Mouse (Mus musculus) embryonic facial prominence, embryonic 12.5 days (tissue): ENCODE data around the gene Ocm. TPM values are rescaled to one million over a fixed set of nuclear protein-coding genes. Genes with fewer than 3 reads are reported as not detected.

Experiments used
- ATAC-seq: fragments of 200-750 bp; cut with Nextera tagmentation; 2 replicates; pipeline ENCODE4 v1.8.0; 2017; ENCODE audit not compliant: insufficient number of reproducible peaks, insufficient read depth, low FRiP score, low TSS enrichment
- H3K27ac ChIP-seq: fragments of 300-500 bp; sonication (generic); 2 replicates; pipeline ENCODE4 v1.5.1; 2016; ENCODE audit warnings: mild to moderate bottlenecking
- H3K27me3 ChIP-seq: fragments of 300-500 bp; sonication (generic); 2 replicates; pipeline ENCODE4 v1.6.1; 2016; ENCODE audit warnings: mild to moderate bottlenecking, moderate library complexity
- H3K36me3 ChIP-seq: fragments of 300-500 bp; sonication (generic); 2 replicates; pipeline ENCODE4 v1.6.1; 2016; ENCODE audit warnings: mild to moderate bottlenecking
- H3K4me1 ChIP-seq: fragments of 300-500 bp; sonication (generic); 2 replicates; pipeline ENCODE4 v1.6.1; 2016
- H3K4me2 ChIP-seq: fragments of 300-500 bp; sonication (generic); replicated peaks from 2 replicates; pipeline ENCODE4 v1.6.1; 2016; ENCODE audit warnings: mild to moderate bottlenecking, moderate library complexity
- H3K4me3 ChIP-seq: fragments of 300-500 bp; sonication (generic); 2 replicates; pipeline ENCODE4 v1.5.1; 2016; ENCODE audit warnings: mild to moderate bottlenecking
- H3K9ac ChIP-seq: fragments of 300-500 bp; sonication (generic); 2 replicates; pipeline ENCODE4 v1.6.1; 2016; ENCODE audit warnings: mild to moderate bottlenecking, moderate library complexity
- H3K9me3 ChIP-seq: fragments of 300-500 bp; sonication (generic); 2 replicates; pipeline ENCODE4 v1.6.1; 2016; ENCODE audit warnings: mild to moderate bottlenecking, moderate library complexity
- WGBS: fragments of 180-500 bp; shearing (Covaris S2); methylation state at CpG from one replicate; pipeline ENCODE4 v1.1.7; 2016; 5-methylcytosine and 5-hydroxymethylcytosine counted together
- polyA plus RNA-seq: library from polyadenylated mRNA; unstranded; fragments of >200 nt; fragmentation: Nextera tagmentation; extraction: Ambion mirVana; gene quantifications from 2 replicates; pipeline ENCODE4 v1.2.1, GENCODE M21; 2016

Ocm gene
- polyA plus RNA-seq, 1 experiment from 2014 or later, result not detected

DNA sequence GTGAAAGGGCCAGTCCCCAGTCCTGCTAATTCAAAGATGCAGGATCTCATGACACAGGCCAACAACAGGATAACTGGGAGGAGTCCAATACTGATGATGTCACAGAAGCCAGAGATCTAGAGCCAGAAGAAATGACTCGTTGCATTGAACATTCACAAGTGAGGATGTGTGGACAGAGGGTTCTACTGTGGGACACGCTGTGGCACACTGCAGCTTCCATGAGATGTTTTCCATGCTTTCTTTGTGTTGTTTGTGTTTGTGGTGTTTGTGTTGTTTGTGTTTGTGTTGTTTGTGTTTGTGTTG lies 50.9 kb downstream of the Ocm start:
- ATAC-seq, result no peak
- Histone ChIP-seq H3K4me3 (no peak overlapping the region), H3K27me3 (no peaks in the 10 kb centered on the region), H3K9ac (no peak overlapping the region), H3K4me1 (no peaks in the 10 kb centered on the region), H3K36me3 (no peaks in the 10 kb centered on the region), H3K27ac (no peak overlapping the region), H3K4me2 (no peak overlapping the region), H3K9me3 (no peaks in the 10 kb centered on the region)
- 66% methylated on average over 2 of the region's 2 CpGs for WGBS

- WGBS, result 52% methylated on average over 4 of the region's 4 CpGs
- Histone ChIP-seq H3K27ac (no peak overlapping the region), H3K4me1 (no peaks in the 10 kb centered on the region), H3K4me3 (no peak overlapping the region), H3K36me3 (no peaks in the 10 kb centered on the region), H3K4me2 (no peak overlapping the region), H3K27me3 (no peaks in the 10 kb centered on the region), H3K9me3 (no peaks in the 10 kb centered on the region), H3K9ac (no peak overlapping the region)
- no peak; the same call in 1 of the 2 replicates for ATAC-seq
Observed at GRCm38 (mm10) chr5:143974931-143975630, 51.4 kb downstream of the Ocm start.

DNA sequence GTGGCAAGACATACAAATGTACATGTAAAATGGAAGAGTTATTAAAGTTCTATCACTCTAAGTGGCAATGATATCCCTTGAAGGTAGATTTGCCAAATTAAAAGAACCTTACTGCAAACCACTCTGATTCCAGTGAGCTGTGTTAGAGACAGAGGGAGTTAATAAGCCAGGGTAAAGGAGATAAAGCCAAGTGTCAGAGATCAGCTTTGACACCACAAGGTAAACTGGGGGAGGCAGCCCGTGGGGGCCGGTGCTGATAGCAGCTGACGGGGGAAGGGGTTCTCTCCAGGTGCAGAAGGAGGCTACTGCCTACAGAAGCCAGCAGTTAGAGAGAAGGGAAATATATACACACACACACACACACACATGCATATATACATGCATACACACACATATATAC lies 53.8 kb downstream of the Ocm start:
- Histone ChIP-seq H3K9me3 (no peaks in the 10 kb centered on the region), H3K36me3 (no peaks in the 10 kb centered on the region), H3K4me2 (no peak overlapping the region), H3K4me1 (no peaks in the 10 kb centered on the region), H3K4me3 (no peak overlapping the region), H3K9ac (no peak overlapping the region), H3K27me3 (no peaks in the 10 kb centered on the region), H3K27ac (no peak overlapping the region)
- WGBS, result 79% methylated on average over 3 of the region's 3 CpGs
- ATAC-seq, result no peak

Other genes starting within 250 kb of the Ocm start
- gene Eif2ak1, start 208.9 kb downstream of the Ocm start, polyA plus RNA-seq, result 46.5 and 47.7 TPM in 2 replicates
- gene Ankrd61, start 129.0 kb downstream of the Ocm start, polyA plus RNA-seq, result 0.36 TPM in 2 replicates
- 89.4 and 95.2 TPM in 2 replicates for gene Aimp2, start 116.8 kb downstream of the Ocm start, polyA plus RNA-seq
- gene Pms2, start 116.7 kb downstream of the Ocm start, polyA plus RNA-seq, result 34.4 and 40.4 TPM in 2 replicates
- gene Gm42421, start 98.5 kb downstream of the Ocm start, polyA plus RNA-seq, result 0.79 and 1.1 TPM in 2 replicates
- gene Rsph10b, start 93.6 kb downstream of the Ocm start, polyA plus RNA-seq, result 0.77 and 1.3 TPM in 2 replicates
- gene Ccz1, start 11.8 kb downstream of the Ocm start, polyA plus RNA-seq, result 95.2 and 96.2 TPM in 2 replicates
- 5.3 and 5.6 TPM in 2 replicates for gene Lmtk2, start 73.8 kb upstream of the Ocm start, polyA plus RNA-seq
- 0.08 and 0.10 TPM in 2 replicates for gene Bhlha15, start 163.6 kb upstream of the Ocm start, polyA plus RNA-seq
- gene Tecpr1, start 196.9 kb upstream of the Ocm start, polyA plus RNA-seq, result 27.4 and 30.7 TPM in 2 replicates
- 141 and 143 TPM in 2 replicates for gene Bri3, start 217.8 kb upstream of the Ocm start, polyA plus RNA-seq